Mouse (Mus musculus) stomach, postnatal 0 days (tissue): Measurements from ENCODE around the gene Churc1. TPM values are rescaled to one million over a fixed set of nuclear protein-coding genes. Genes with fewer than 3 reads are reported as not detected.

Source experiments
- ATAC-seq: fragments of 200-750 bp; cut with Nextera tagmentation; 2 replicates; pipeline ENCODE4 v1.8.0; 2017; ENCODE audit not compliant: low FRiP score, low TSS enrichment
- DNase-seq: peaks from one replicate; pipeline ENCODE4 v3.0.0-alpha.2; 2016; ENCODE audit warnings: low spot score
- H3K27ac ChIP-seq: fragments of 300-500 bp; sonication (generic); replicated peaks from 2 replicates; pipeline ENCODE4 v1.5.1; 2014; ENCODE audit warnings: mild to moderate bottlenecking, control low read depth
- H3K27me3 ChIP-seq: fragments of 300-500 bp; sonication (generic); 2 replicates; pipeline ENCODE4 v1.6.1; 2014; ENCODE audit warnings: low read length; ENCODE audit not compliant: control insufficient read depth, insufficient read depth
- H3K36me3 ChIP-seq: fragments of 300-500 bp; sonication (generic); 2 replicates; pipeline ENCODE4 v1.6.1; 2014; ENCODE audit warnings: low read length, mixed read lengths; ENCODE audit not compliant: control insufficient read depth, insufficient read depth
- H3K4me1 ChIP-seq: fragments of 300-500 bp; sonication (generic); replicated peaks from 2 replicates; pipeline ENCODE4 v1.6.1; 2014; ENCODE audit warnings: antibody characterized with exemption; ENCODE audit not compliant: control insufficient read depth, insufficient read depth
- H3K4me2 ChIP-seq: fragments of 300-500 bp; sonication (generic); replicated peaks from 2 replicates; pipeline ENCODE4 v1.6.1; 2014; ENCODE audit warnings: low read depth, mild to moderate bottlenecking, control low read depth, moderate library complexity
- H3K4me3 ChIP-seq: fragments of 300-500 bp; sonication (generic); 2 replicates; pipeline ENCODE4 v1.5.1; 2014; ENCODE audit warnings: low read depth, low read length, control low read depth
- H3K9ac ChIP-seq: fragments of 300-500 bp; sonication (generic); 2 replicates; pipeline ENCODE4 v1.6.1; 2014; ENCODE audit warnings: mild to moderate bottlenecking, low read length, control low read depth, mixed read lengths
- H3K9me3 ChIP-seq: fragments of 300-500 bp; sonication (generic); 2 replicates; pipeline ENCODE4 v1.6.1; 2016; ENCODE audit warnings: low read length; ENCODE audit not compliant: control insufficient read depth
- CTCF ChIP-seq: IDR thresholded peaks from 2 replicates; pipeline ENCODE4 v1.5.1; 2016; ENCODE audit warnings: antibody characterized with exemption, low read depth, mild to moderate bottlenecking, moderate library complexity
- EP300 ChIP-seq: optimal IDR thresholded peaks from 2 replicates; pipeline ENCODE3; 2016; ENCODE audit warnings: antibody characterized with exemption
- WGBS: fragments of 180-500 bp; shearing (Covaris S2); extraction: QIAGEN DNeasy Blood & Tissue Kit; methylation state at CpG from one replicate; pipeline ENCODE4 v1.1.7; 2014; 5-methylcytosine and 5-hydroxymethylcytosine counted together
- polyA plus RNA-seq: library from polyadenylated mRNA; unstranded; fragments of >200 nt; fragmentation: Nextera tagmentation; extraction: Ambion mirVana; gene quantifications from 2 replicates; pipeline ENCODE4 v1.2.1, GENCODE M21; 2015

Churc1 gene
- polyA plus RNA-seq, 1 experiment from 2014 or later, result 163 TPM

DNA sequence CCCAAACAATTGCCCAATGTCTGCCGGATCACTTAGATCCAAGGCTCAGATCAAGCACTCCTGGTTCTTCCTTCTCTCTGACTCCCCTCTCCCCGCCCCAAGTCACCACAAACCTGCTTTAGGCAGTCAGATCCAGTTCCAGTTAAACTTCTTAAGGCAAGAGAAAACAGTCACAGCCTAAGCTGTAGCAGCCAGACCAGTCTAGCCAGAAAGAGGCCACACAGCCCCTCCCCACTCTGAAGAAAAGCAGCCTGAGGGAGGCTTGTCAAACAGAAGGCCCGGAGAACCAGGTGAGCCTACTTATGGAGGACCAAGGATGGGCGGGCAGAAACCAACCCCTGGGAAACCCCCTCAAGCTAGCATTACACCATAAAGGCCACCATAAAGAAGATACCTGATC is 52.8 kb downstream of the Churc1 start:
- Histone ChIP-seq H3K4me3 (no peak overlapping the region), H3K4me1 (peaks cover 9% of the 10 kb centered on the region; the same call in 1 of the 2 replicates), H3K4me2 (0 out of 2 replicates have a peak overlapping the region, but pooled peaks have one; percentile 8), H3K36me3 (no peaks in the 10 kb centered on the region), H3K9ac (no peak overlapping the region), H3K27ac (peak overlapping the region; percentile 84), H3K9me3 (no peaks in the 10 kb centered on the region), H3K27me3 (no peaks in the 10 kb centered on the region)
- DNase-seq, result peak; percentile 83
- TF ChIP-seq EP300, result peak; percentile 73
- TF ChIP-seq CTCF, result no peak
- WGBS, result 53% methylated on average over 4 of the region's 4 CpGs
- ATAC-seq, result peak; percentile 86

DNA sequence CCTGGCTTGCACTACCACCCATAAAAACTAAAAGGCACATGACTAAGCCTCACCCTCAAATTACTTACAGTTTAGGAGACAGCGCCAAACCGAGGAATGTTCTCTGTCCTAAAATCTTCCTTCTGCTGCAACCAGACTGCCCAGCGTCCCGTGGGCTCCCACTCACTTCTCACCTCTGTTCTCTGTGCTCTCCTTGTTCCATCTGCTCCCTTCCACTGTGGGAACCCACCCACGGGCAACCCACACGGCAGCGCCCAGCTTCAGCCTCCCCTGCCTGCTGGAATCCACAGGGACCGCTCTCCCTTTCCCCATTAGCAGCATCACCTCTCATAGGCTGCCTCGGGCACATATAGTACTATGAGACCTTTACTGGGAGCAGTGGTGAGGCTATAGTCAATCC is 53.6 kb downstream of the Churc1 start:
- H3K4me2 ChIP-seq, result no peak overlapping the region
- H3K27me3 ChIP-seq, result no peaks in the 10 kb centered on the region
- H3K4me1 ChIP-seq, result peaks cover 9% of the 10 kb centered on the region; the same call in 1 of the 2 replicates
- WGBS, result 70% methylated on average over 9 of the region's 9 CpGs
- H3K4me3 ChIP-seq, result no peak overlapping the region
- DNase-seq (no peak), ATAC-seq (no peak)
- TF ChIP-seq CTCF (no peak), EP300 (no peak)
- H3K36me3 ChIP-seq, result no peaks in the 10 kb centered on the region
- H3K27ac ChIP-seq, result peak overlapping the region; percentile 84; the same call in 1 of the 2 replicates
- H3K9me3 ChIP-seq, result no peaks in the 10 kb centered on the region
- H3K9ac ChIP-seq, result no peak overlapping the region

DNA sequence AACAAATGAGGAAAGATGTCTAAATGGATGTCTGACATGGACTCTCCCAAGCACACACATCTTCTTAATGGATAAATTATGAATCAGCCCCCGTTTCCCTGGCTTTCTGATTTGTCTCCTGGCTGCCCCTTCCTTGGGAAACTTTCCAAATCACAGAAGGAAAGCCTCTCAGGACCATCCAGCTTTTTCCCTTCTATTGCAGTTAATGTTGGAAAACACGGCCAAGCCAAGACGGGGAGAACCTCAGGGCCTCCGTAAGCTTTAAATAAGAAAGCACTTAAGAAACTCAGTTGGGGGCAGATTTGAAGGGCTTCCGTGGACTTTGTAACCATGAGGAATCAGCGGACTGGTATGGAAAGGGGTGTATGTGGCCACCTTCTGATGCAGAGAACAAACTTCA is 54.5 kb downstream of the Churc1 start:
- Histone ChIP-seq H3K27me3 (no peaks in the 10 kb centered on the region), H3K27ac (no peak overlapping the region; the same call in 1 of the 2 replicates), H3K4me2 (no peak overlapping the region), H3K9me3 (no peaks in the 10 kb centered on the region), H3K9ac (no peak overlapping the region), H3K36me3 (no peaks in the 10 kb centered on the region), H3K4me3 (no peak overlapping the region), H3K4me1 (peaks cover 9% of the 10 kb centered on the region; the same call in 1 of the 2 replicates)
- TF ChIP-seq EP300 (no peak), CTCF (no peak)
- no peak for DNase-seq
- 46% methylated on average over 6 of the region's 6 CpGs for WGBS
- no peak for ATAC-seq

DNA sequence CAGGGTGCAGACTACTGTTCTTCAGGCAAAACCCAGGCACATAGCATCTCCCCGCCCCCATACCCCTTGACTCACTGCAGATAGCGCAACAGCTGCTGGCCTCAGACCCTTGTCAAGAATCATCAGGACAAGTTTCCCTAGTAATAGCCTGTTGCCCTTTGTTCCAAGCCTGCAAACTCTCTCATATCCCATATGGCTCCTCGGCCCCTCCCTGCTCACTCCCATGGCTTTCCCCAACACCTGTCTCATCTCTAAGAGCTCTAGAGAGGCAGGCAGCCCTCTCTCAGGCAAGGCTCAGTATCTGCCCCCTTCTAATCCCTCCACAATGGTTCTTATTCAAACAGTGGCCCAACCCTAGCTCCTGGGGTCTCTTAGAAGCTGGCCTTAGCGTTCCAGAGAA is 55.3 kb downstream of the Churc1 start:
- DNase-seq, result no peak
- peak overlapping the region; percentile 20; the same call in 1 of the 2 replicates for H3K4me2 ChIP-seq
- TF ChIP-seq CTCF (no peak), EP300 (no peak)
- H3K36me3 ChIP-seq, result no peaks in the 10 kb centered on the region
- H3K27ac ChIP-seq, result no peak overlapping the region; the same call in 1 of the 2 replicates
- no peaks in the 10 kb centered on the region for H3K9me3 ChIP-seq
- H3K4me1 ChIP-seq, result peaks cover 9% of the 10 kb centered on the region; the same call in 1 of the 2 replicates
- 44% methylated on average over 4 of the region's 4 CpGs for WGBS
- H3K27me3 ChIP-seq, result no peaks in the 10 kb centered on the region
- no peak for ATAC-seq
- H3K4me3 ChIP-seq, result 0 out of 2 replicates have a peak overlapping the region, but pooled peaks have one; percentile 71
- H3K9ac ChIP-seq, result no peak overlapping the region

DNA sequence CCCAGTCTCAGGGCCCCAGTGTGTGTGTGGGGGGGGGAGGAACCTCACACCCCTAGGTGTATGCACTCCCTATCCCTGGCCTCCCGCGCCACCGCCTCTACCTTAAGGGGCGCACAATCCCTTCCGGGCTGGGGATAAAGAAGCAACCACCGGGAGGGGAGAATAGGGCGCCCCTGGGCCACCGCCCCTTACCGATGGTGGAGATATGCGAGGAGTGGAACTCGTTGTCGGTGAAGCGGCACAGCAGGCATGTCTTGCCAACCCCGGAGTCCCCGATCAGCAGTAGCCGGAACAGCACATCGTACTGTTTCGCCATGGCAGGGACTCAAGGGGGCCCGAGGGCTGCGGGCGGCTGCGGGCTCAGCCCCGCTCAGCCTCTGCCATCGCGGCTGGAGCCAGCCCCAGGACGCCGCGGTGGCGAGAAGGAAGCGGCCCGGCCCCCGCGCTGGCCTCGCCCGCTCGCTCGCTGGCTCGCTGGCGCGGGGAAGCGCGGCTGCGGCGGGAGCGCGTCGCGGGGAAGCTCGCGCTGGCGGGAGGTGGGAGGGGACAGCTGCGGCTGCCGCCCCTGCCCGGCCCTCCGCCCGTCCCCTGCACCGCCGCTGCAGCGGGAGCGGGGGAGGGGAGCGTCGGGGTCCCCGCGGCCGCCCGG is 56.8 kb downstream of the Churc1 start:
- DNase-seq (peak; percentile 60), ATAC-seq (peak; percentile 36)
- Histone ChIP-seq H3K9ac (peak overlapping the region; percentile 79), H3K27me3 (no peaks in the 10 kb centered on the region), H3K9me3 (no peaks in the 10 kb centered on the region), H3K4me1 (peaks cover 9% of the 10 kb centered on the region; the same call in 1 of the 2 replicates), H3K36me3 (no peaks in the 10 kb centered on the region), H3K27ac (peak overlapping the region; percentile 71), H3K4me3 (peak overlapping the region; percentile 71), H3K4me2 (peak overlapping the region; percentile 95)
- under 1% methylated on average over 45 of the region's 66 CpGs for WGBS
- TF ChIP-seq CTCF, result peak; percentile 23
- TF ChIP-seq EP300, result no peak

DNA sequence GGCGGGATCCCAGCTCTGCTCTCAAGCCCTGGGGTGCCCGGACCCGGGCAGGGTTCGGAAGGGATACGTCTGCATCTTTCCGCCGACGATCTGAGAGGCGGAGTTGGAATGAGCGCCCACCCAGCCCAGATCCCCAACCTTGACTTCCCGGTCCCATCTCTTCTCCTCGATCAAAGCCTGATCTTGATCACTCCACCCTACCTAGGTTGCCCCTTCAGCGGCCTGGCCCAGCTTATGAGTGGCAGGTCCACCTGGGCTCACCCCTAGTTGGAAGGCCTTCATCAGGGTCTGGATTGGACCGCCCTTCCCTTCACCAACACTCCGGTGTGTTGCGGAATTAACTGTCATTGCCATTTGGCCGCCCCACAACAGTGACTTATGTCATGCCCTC is 57.3 kb downstream of the Churc1 start, which contains the start of gene Rab15:
Gene Rab15 (minus strand): TSS at position 258 of the 391 bp plus-strand sequence.
- DNase-seq (peak; percentile 38), ATAC-seq (0 out of 2 replicates have a peak, but pooled peaks have one; percentile 1)
- H3K4me2 ChIP-seq, result peak within 1 kb of the TSS; percentile 95
- peaks cover 9% of the 10 kb centered on the region; the same call in 1 of the 2 replicates for H3K4me1 ChIP-seq
- peak within 1 kb of the TSS; percentile 79 for H3K9ac ChIP-seq
- no peak for TF ChIP-seq EP300
- TF ChIP-seq CTCF, result no peak
- peak within 1 kb of the TSS; percentile 71 for H3K27ac ChIP-seq
- H3K9me3 ChIP-seq, result no peaks in the 10 kb centered on the region
- H3K4me3 ChIP-seq, result peak within 1 kb of the TSS; percentile 71
- WGBS, result 3% methylated on average over 16 of the region's 17 CpGs
- no peaks in the 10 kb centered on the region for H3K27me3 ChIP-seq
- H3K36me3 ChIP-seq, result no peaks in the 10 kb centered on the region
